ENCODE assay signal across 12 mouse cellular contexts in the genomic region with DNA sequence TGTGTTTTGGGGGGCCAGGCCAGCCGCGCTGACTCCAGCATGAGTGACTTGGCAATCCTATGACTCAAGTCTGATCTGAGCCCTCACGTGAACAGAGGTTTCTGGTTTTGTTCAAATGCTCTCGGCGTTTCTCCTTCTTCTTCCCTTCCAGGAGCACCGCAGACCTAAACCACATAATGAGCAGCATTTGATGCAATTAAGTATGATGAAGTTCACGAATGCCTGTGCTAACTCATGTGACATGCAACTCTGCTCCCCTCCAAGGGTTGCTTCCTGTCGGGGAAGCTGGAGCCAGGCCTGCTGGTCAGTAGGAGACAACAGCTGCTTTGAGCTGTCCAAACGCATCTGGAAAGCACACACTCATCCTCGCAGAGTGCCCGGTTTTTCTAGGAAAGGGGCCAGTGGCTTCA.
DNase-seq lines count a peak whose midpoint lies in the region; ATAC-seq and TF ChIP-seq lines count a peak whose summit lies in the region.
"Had no signal": no experiment of that assay in that cellular context is flagged by ENCODE, and none has a peak within 500 bp of the region (broad histone marks: within the 10 kb centered on the region; RNA-seq: fewer than 3 reads in every experiment).

No protein-coding gene starts in this region.

- DNase-seq in urinary bladder, postnatal 14 days (ENCODE audit: low spot score) = peak; percentile 21
- no peak for DNase-seq in urinary bladder, postnatal 10 days (ENCODE audit: low spot score)
- DNase-seq in gastrocnemius, adult 8-10 months (ENCODE audit: low spot score in 2 of 2) = peak; percentile 14 to 21
- peak; percentile 33 for DNase-seq in limb, embryonic 14.5 days (ENCODE audit: low spot score)
- DNase-seq in left cerebral cortex, postnatal 36 days (ENCODE audit: low spot score in 2 of 2) = no peak
- no peak for DNase-seq in thymus, postnatal 0 days (ENCODE audit: low spot score)
- DNase-seq in embryo, embryonic 11 days = no peak
- DNase-seq in spleen, postnatal 10 days (ENCODE audit: low spot score in 2 of 2) = no peak
- DNase-seq: left cerebral cortex, postnatal 4 days had no signal

- H3K27ac ChIP-seq in limb, embryonic 14.5 days (replicated peaks; ENCODE audit: low read depth, low read length) = no peak overlapping the region
- H3K27ac ChIP-seq: midbrain, embryonic 13.5 days had no signal

- no peak overlapping the region for H3K4me3 ChIP-seq in limb, embryonic 14.5 days (replicated peaks; ENCODE audit: low read length)
- H3K4me3 ChIP-seq: erythroblast, embryonic 14.5 days; midbrain, embryonic 13.5 days had no signal

- ATAC-seq in limb, embryonic 14.5 days (ENCODE audit: low FRiP score, low read depth) = no peak
- ATAC-seq: midbrain, embryonic 13.5 days had no signal

- TF ChIP-seq POLR2A in limb, embryonic 14.5 days (IDR thresholded peaks at IDR 0.05; ENCODE audit: borderline replicate concordance, extremely low read depth, insufficient read depth, insufficient read length) = no peak

- H3K4me2 ChIP-seq in limb, embryonic 14.5 days (replicated peaks; ENCODE audit: low read depth, low read length, severe bottlenecking) = no peak overlapping the region
- H3K4me2 ChIP-seq: midbrain, embryonic 13.5 days had no signal

- H3K4me1 ChIP-seq in limb, embryonic 14.5 days (ENCODE audit: control insufficient read depth, insufficient read depth, low read length) = no peaks in the 10 kb centered on the region
- H3K4me1 ChIP-seq: midbrain, embryonic 13.5 days had no signal

- 44% methylated on average over 11 of the region's 11 CpGs for WGBS in limb, embryonic 14.5 days

- H3K27me3 ChIP-seq in limb, embryonic 14.5 days (ENCODE audit: control insufficient read depth, insufficient read depth, low read length) = no peaks in the 10 kb centered on the region
- H3K27me3 ChIP-seq: midbrain, embryonic 13.5 days had no signal

- H3K9ac ChIP-seq in limb, embryonic 14.5 days (ENCODE audit: low read depth, low read length, severe bottlenecking) = no peak overlapping the region
- H3K9ac ChIP-seq: midbrain, embryonic 13.5 days had no signal

- intact Hi-C loops in left cerebral cortex, postnatal 36 days (cut with DNase I) = no loop called here

- H3K9me3 ChIP-seq in limb, embryonic 14.5 days (ENCODE audit: control insufficient read depth, low read length) = no peaks in the 10 kb centered on the region
- H3K9me3 ChIP-seq: midbrain, embryonic 13.5 days had no signal

- no peaks in the 10 kb centered on the region for H3K36me3 ChIP-seq in limb, embryonic 14.5 days (ENCODE audit: control insufficient read depth, insufficient read depth, low read length)
- H3K36me3 ChIP-seq: G1E; midbrain, embryonic 13.5 days had no signal

Comparison
In these comparisons a context has a peak if more than half of its experiments do, and no peak if none do; other contexts are left out.
1. DNase-seq: peak in urinary bladder, postnatal 14 days (single experiment), gastrocnemius, adult 8-10 months (2 of 2) and limb, embryonic 14.5 days (single experiment); none in urinary bladder, postnatal 10 days (single experiment), left cerebral cortex, postnatal 36 days (0 of 2), thymus, postnatal 0 days (single experiment), embryo, embryonic 11 days (single experiment) and spleen, postnatal 10 days (0 of 2).